Mouse (Mus musculus) hindbrain, embryonic 13.5 days (tissue): ENCODE data around the gene Fbxo44. TPM values are rescaled to one million over a fixed set of nuclear protein-coding genes. Genes with fewer than 3 reads are reported as not detected.

ENCODE experiments used
- ATAC-seq: fragments of 200-750 bp; cut with Nextera tagmentation; 2 replicates; pipeline ENCODE4 v1.8.0; 2017; ENCODE audit warnings: moderate TSS enrichment; ENCODE audit not compliant: low FRiP score
- H3K27ac ChIP-seq: fragments of 300-500 bp; sonication (generic); 2 replicates; pipeline ENCODE4 v1.5.1; 2015; ENCODE audit warnings: inconsistent platforms, mild to moderate bottlenecking, moderate library complexity
- H3K27me3 ChIP-seq: fragments of 300-500 bp; sonication (generic); 2 replicates; pipeline ENCODE4 v1.6.1; 2015; ENCODE audit warnings: mild to moderate bottlenecking, inconsistent platforms
- H3K36me3 ChIP-seq: fragments of 300-500 bp; sonication (generic); 2 replicates; pipeline ENCODE4 v1.6.1; 2015; ENCODE audit warnings: mild to moderate bottlenecking, inconsistent platforms
- H3K4me1 ChIP-seq: fragments of 300-500 bp; sonication (generic); replicated peaks from 2 replicates; pipeline ENCODE4 v1.6.1; 2015; ENCODE audit warnings: inconsistent platforms
- H3K4me2 ChIP-seq: fragments of 300-500 bp; sonication (generic); 2 replicates; pipeline ENCODE4 v1.6.1; 2015; ENCODE audit warnings: inconsistent platforms, mild to moderate bottlenecking, moderate library complexity
- H3K4me3 ChIP-seq: fragments of 300-500 bp; sonication (generic); 2 replicates; pipeline ENCODE4 v1.5.1; 2015; ENCODE audit warnings: mild to moderate bottlenecking, inconsistent platforms
- H3K9ac ChIP-seq: fragments of 300-500 bp; sonication (generic); 2 replicates; pipeline ENCODE4 v1.6.1; 2015; ENCODE audit warnings: mild to moderate bottlenecking, inconsistent platforms
- H3K9me3 ChIP-seq: fragments of 300-500 bp; sonication (generic); 2 replicates; pipeline ENCODE4 v1.6.1; 2016; ENCODE audit warnings: inconsistent platforms
- WGBS: fragments of 180-500 bp; shearing (Covaris S2); methylation state at CpG from one replicate; pipeline ENCODE4 v1.1.7; 2015; 5-methylcytosine and 5-hydroxymethylcytosine counted together
- polyA plus RNA-seq: library from polyadenylated mRNA; unstranded; fragments of >200 nt; fragmentation: Nextera tagmentation; extraction: Ambion mirVana; gene quantifications from 2 replicates; pipeline ENCODE4 v1.2.1, GENCODE M21; 2015

The Fbxo44 gene
- polyA plus RNA-seq, 1 experiment from 2014 or later = 91.2 TPM

DNA sequence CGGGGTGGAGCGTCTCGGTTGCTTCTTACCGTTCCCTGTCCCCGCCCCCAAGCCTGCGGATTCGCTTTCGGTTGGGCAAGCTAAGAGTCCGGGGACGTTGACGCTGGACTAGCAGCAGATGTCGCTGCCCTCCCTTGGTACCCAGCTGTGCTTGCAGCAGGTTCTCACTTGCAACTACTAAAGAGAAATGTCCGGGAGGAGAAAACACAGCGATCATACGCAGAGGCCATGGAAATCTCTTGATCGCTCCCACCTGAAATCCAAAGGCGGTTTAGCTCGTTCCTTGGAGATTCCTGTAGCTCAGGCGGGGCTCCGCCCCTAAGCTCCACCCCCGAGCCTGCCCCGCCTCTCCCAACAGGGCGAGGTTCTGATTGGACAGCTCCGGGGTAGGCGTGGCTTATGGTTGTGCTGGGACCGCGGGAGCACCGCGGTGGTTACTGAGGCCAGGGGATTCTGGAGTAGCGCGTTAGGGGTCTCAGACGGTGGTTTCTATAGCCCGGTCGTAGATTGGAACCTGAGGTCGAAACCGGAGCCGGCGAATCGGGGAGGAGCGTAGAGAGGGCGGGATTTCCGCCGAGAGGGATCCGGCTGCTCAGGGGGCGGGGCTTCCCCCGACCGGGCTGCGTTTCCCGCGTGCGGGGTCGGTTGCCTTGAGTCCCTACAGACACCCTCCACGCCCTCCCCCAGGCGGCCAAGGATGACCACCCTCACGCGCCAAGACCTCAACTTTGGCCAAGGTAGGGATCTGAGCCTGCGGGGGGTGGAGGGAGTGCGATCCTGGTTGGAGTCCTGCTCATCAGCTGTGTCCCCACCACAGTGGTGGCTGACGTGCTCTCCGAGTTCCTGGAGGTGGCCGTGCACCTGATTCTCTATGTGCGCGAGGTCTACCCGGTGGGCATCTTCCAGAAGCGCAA, 19.9 kb downstream of the Fbxo44 start:
- Histone ChIP-seq H3K27ac (peak overlapping the region; percentile 92), H3K4me3 (peak overlapping the region; percentile 63), H3K9ac (peak overlapping the region; percentile 80), H3K36me3 (peaks cover 23% of the 10 kb centered on the region), H3K9me3 (no peaks in the 10 kb centered on the region), H3K4me1 (peaks cover 36% of the 10 kb centered on the region), H3K4me2 (peak overlapping the region; percentile 82), H3K27me3 (no peaks in the 10 kb centered on the region)
- ATAC-seq = peak; percentile 94
- WGBS = under 1% methylated on average over 65 of the region's 65 CpGs

DNA sequence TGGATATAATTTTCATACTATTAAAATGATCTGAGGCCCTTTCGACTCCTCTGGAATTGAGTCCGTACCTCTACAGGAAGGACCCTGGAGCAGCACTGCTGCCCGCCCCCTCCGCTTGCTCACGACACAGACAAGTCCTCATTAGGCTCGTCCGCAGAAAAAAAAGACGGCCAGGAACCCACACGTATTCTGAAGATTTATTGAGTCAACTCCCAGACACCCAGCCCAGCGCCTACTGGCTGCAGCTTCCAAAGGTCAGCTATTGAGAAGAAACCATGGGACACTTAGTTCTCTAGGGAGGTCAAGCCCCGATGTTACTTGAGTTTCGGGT, 20.6 kb downstream of the Fbxo44 start:
- peak; percentile 17 for ATAC-seq
- Histone ChIP-seq H3K27me3 (no peaks in the 10 kb centered on the region), H3K9ac (peak overlapping the region; percentile 80), H3K4me1 (peaks cover 41% of the 10 kb centered on the region), H3K4me2 (peak overlapping the region; percentile 82), H3K36me3 (peaks cover 17% of the 10 kb centered on the region), H3K27ac (peak overlapping the region; percentile 92), H3K9me3 (no peaks in the 10 kb centered on the region), H3K4me3 (peak overlapping the region; percentile 63)
- under 1% methylated on average over 12 of the region's 12 CpGs for WGBS

DNA sequence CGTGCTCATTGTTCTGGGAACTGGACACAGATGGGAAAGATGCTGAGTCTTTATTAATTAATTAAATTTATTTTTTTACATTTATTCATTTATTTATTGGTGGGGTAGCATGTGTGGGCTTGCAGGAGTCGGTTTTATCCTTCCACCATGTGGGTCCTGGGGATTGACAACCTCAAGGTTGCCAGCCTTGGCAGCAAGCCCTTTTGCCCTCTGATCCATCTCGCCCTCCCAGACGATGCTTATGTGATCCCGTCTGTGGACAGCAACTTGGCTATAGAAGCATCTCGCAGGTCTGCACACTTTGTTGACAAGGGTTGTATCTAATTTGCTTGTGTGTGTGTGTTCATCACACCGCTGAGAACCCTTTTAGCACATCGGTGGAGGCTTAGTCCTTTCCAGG, 22.8 kb downstream of the Fbxo44 start:
- Histone ChIP-seq H3K27me3 (no peaks in the 10 kb centered on the region), H3K27ac (no peak overlapping the region), H3K9me3 (no peaks in the 10 kb centered on the region), H3K4me1 (peaks cover 49% of the 10 kb centered on the region), H3K4me2 (no peak overlapping the region), H3K36me3 (no peaks in the 10 kb centered on the region), H3K4me3 (no peak overlapping the region), H3K9ac (no peak overlapping the region)
- 65% methylated on average over 8 of the region's 8 CpGs for WGBS
- no peak for ATAC-seq

DNA sequence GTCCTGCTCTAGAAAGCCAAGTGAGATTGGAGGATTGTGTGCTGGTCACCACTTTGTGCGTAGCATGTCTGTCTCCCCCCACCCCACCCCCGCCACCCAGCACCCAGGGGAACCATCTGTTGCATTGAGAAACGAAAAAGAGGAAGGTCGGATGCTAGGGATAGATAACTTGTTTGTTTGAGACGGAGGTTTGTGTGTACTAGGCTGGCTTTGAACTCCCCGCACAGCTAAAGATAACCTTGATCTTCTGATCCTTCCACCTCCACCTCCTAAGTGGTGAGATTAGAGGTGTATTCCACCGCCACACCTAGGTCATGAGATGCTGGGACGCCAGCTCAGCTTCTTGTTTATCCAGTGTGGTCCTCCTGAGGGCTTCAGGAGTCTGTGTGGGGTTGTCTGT, 25.3 kb downstream of the Fbxo44 start:
- no peak overlapping the region for H3K4me3 ChIP-seq
- WGBS = 82% methylated on average over 8 of the region's 8 CpGs
- ATAC-seq = no peak

DNA sequence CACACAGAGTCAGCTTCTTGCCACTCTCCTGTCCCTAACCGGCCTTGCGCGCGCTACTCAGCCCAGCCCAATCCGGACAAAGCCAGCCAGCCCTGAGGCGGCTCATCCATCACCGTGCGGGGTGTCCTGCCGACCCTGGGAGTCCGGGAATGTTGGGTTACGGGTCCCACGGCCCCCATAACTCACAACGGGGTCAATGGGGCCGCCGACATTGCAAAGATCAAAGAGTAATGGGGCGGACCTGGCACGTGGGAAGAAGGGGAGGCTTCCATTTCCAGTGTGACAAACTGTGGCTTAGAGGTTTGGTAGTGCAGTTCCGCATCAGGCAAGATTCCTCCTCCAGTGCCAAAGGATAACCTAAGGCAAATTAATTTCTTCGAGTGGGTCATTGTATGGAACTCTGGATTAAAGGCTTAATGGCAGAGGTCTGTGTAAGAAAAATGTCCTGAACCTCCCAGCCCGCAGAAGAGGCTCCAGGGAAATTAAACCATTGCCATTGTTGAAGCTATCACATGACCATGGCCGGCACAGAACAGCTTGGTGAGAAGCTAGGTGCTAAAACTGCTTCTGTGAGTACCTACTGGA, 28.7 kb downstream of the Fbxo44 start:
- peak overlapping the region; percentile 99 for H3K9ac ChIP-seq
- peaks cover 64% of the 10 kb centered on the region for H3K4me1 ChIP-seq
- 0% methylated on average over 21 of the region's 21 CpGs for WGBS
- 0 out of 2 replicates have a peak, but pooled peaks cover 6% of the 10 kb centered on the region for H3K27me3 ChIP-seq
- peak overlapping the region; percentile 85 for H3K4me3 ChIP-seq
- H3K27ac ChIP-seq = peak overlapping the region; percentile 99
- H3K36me3 ChIP-seq = peaks cover 5% of the 10 kb centered on the region; the same call in 1 of the 2 replicates
- H3K4me2 ChIP-seq = peak overlapping the region; percentile 71
- peak; percentile 70 for ATAC-seq
- H3K9me3 ChIP-seq = no peaks in the 10 kb centered on the region

More for the DNA sequence above, 25.3 kb downstream of the Fbxo44 start:
- H3K9me3 ChIP-seq = no peaks in the 10 kb centered on the region
- H3K27ac ChIP-seq = no peak overlapping the region
- H3K36me3 ChIP-seq = no peaks in the 10 kb centered on the region
- 0 out of 2 replicates have a peak, but pooled peaks cover 6% of the 10 kb centered on the region for H3K27me3 ChIP-seq
- no peak overlapping the region for H3K9ac ChIP-seq
- H3K4me2 ChIP-seq = no peak overlapping the region
- H3K4me1 ChIP-seq = peaks cover 59% of the 10 kb centered on the region

DNA sequence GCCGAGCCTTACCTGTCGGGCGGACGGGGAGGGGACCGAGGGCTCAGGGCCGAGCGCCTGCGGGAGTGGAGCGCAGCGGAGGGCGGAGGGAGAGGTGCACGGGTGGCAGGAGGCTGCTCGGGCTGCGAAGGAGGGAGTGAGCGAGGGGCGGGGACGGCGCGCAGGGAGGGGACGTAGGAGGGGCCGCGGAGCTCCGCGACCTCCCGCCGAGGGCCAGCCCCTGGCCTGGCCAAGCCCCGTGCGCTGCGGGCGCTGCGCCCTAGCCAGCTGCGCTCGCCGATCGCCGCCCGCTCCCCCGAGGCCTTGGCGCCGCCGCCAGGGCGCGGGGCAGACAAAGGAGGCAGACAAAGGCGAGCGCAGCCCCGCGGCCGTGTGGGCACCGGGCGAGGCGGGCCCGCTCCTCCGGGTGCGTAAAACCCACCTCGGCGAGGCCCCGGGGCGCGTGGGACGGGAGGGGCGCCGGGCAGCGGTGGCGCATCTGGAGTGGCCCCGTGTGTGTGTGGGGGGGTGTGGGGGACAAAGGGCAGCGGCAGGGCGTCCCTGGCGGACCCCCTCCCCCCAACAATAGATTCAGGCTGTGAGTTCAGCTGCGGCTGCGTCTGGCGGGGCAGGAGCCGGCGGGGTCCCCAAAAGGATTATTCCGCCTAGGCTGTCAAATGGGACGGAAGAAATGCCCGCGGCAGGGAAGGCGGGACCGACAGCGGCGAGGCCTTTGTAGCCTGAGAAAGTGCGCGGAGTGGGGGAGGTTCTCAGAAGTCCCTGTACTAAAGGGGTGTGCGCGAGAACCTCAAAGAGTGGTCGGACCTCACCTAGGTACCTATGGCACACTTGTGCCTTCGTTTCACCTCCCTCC, 29.5 kb downstream of the Fbxo44 start, which contains the start of gene Draxin:
Gene Draxin, minus strand, starts transcription at position 138 of the 853 bp plus-strand sequence.
- no peaks in the 10 kb centered on the region for H3K9me3 ChIP-seq
- peak within 1 kb of the TSS; percentile 99 for H3K27ac ChIP-seq
- H3K4me3 ChIP-seq = peak within 1 kb of the TSS; percentile 85
- H3K4me2 ChIP-seq = peak within 1 kb of the TSS; percentile 71
- H3K4me1 ChIP-seq = peaks cover 72% of the 10 kb centered on the region
- 0 out of 2 replicates have a peak, but pooled peaks cover 6% of the 10 kb centered on the region for H3K27me3 ChIP-seq
- H3K9ac ChIP-seq = peak within 1 kb of the TSS; percentile 99
- peak; percentile 70 for ATAC-seq
- H3K36me3 ChIP-seq = peaks cover 5% of the 10 kb centered on the region; the same call in 1 of the 2 replicates
- WGBS = under 1% methylated on average over 79 of the region's 87 CpGs

DNA sequence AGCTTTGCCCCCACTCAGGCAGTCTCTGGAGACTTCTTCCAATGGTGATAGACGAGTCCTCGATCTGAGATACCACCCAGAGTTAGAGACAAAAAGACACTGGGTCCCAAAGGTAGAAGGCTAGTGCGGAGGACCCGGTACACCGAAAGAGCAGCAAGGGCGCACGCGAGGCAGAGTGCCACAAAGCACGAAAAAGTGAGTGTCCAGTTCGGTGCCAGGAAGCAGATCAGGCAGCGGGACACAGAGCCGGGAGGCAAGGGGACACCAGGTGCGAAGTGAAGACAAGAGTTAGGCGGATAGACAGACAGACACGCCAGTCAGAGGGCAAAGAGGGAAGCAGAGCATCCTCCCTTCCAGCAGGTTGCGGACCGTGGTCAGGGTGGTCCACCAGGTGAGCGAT, 30.1 kb downstream of the Fbxo44 start, which contains the start of gene Mad2l2:
Gene Mad2l2, plus strand, starts transcription at position 252 of the 400 bp plus-strand sequence.
- H3K4me2 ChIP-seq = peak within 1 kb of the TSS; percentile 71
- peak within 1 kb of the TSS; percentile 99 for H3K27ac ChIP-seq
- 0 out of 2 replicates have a peak, but pooled peaks cover 6% of the 10 kb centered on the region for H3K27me3 ChIP-seq
- H3K4me3 ChIP-seq = peak within 1 kb of the TSS; percentile 85
- H3K9ac ChIP-seq = peak within 1 kb of the TSS; percentile 99
- WGBS = 1% methylated on average over 18 of the region's 18 CpGs
- peaks cover 77% of the 10 kb centered on the region for H3K4me1 ChIP-seq
- peak; percentile 6; the same call in 1 of the 2 replicates for ATAC-seq
- no peaks in the 10 kb centered on the region for H3K9me3 ChIP-seq
- H3K36me3 ChIP-seq = peaks cover 5% of the 10 kb centered on the region; the same call in 1 of the 2 replicates

DNA sequence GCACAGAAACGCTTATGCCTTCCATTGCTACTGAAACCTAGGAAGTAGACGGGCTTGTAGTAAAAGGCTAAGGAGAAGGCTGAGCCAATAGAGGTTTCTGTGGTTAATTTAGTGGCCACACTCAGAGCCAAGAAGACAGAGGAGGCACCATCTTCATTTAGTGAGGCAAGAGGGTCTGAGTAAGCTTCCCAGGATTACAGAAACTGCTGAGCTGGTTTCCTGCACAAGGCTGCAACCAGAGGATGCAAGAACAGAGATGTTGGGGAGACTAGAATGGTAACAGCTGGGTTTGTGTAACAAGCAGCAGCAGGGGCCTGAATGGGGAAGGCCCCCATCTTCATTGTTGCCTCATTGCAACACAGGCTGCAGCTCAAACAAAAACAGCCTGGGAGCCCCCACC, 31.6 kb downstream of the Fbxo44 start:
- Histone ChIP-seq H3K4me1 (peaks cover 85% of the 10 kb centered on the region), H3K27me3 (0 out of 2 replicates have a peak, but pooled peaks cover 6% of the 10 kb centered on the region), H3K9me3 (no peaks in the 10 kb centered on the region), H3K36me3 (peaks cover 5% of the 10 kb centered on the region; the same call in 1 of the 2 replicates), H3K4me2 (peak overlapping the region; percentile 71), H3K27ac (peak overlapping the region; percentile 99), H3K9ac (peak overlapping the region; percentile 99), H3K4me3 (peak overlapping the region; percentile 85)
- no peak for ATAC-seq
- 65% methylated on average over 2 of the region's 2 CpGs for WGBS

DNA sequence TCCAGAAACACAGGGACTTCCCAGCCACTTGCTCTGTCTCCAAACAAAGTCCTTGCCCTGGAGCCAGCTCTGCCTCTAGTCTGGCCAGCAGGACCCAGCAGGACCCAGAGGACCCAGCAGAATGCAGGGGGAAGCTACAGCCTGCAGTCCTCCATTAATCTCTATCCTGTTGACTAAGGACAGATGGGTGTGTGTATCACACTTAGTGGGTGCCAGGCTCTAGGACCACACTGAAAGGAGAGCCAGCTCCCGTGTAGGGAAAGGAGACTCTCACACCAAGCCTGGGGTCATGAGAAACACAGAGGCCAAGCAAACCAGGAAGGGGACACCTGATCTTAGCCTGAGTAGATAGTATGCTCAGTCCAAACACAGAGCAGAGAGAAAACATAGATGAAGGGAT, 32.0 kb downstream of the Fbxo44 start:
- ATAC-seq = no peak
- peaks cover 5% of the 10 kb centered on the region; the same call in 1 of the 2 replicates for H3K36me3 ChIP-seq
- H3K4me3 ChIP-seq = peak overlapping the region; percentile 85
- H3K9me3 ChIP-seq = no peaks in the 10 kb centered on the region
- peak overlapping the region; percentile 99 for H3K9ac ChIP-seq
- 50% methylated on average over 1 of the region's 1 CpGs for WGBS
- H3K4me1 ChIP-seq = peaks cover 90% of the 10 kb centered on the region
- 0 out of 2 replicates have a peak, but pooled peaks cover 6% of the 10 kb centered on the region for H3K27me3 ChIP-seq
- peak overlapping the region; percentile 99 for H3K27ac ChIP-seq
- H3K4me2 ChIP-seq = peak overlapping the region; percentile 71

DNA sequence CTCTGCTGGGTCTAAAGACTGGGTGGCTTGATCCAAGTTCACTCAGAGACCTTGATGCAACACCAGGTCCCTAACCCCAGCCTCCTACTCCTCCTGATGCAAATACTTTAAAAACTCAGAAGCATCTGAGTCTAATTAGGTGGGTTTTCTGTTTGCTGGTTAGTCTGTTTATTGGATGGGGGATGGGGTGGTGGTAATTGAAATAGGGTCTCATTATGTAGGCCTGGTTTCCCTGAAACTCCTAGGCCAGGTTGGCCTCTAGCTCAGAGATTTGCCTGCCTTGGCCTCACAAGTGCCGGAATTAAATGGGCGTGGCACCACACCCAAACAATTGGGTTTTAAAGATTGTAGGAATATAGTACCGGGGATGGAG, 37.6 kb downstream of the Fbxo44 start:
- Histone ChIP-seq H3K27me3 (no peaks in the 10 kb centered on the region), H3K27ac (peak overlapping the region; percentile 83), H3K4me2 (no peak overlapping the region), H3K9me3 (no peaks in the 10 kb centered on the region), H3K4me1 (peaks cover 82% of the 10 kb centered on the region), H3K36me3 (peaks cover 4% of the 10 kb centered on the region; the same call in 1 of the 2 replicates), H3K9ac (0 out of 2 replicates have a peak overlapping the region, but pooled peaks have one; percentile 19), H3K4me3 (no peak overlapping the region)
- ATAC-seq = no peak
- 67% methylated on average over 3 of the region's 3 CpGs for WGBS

DNA sequence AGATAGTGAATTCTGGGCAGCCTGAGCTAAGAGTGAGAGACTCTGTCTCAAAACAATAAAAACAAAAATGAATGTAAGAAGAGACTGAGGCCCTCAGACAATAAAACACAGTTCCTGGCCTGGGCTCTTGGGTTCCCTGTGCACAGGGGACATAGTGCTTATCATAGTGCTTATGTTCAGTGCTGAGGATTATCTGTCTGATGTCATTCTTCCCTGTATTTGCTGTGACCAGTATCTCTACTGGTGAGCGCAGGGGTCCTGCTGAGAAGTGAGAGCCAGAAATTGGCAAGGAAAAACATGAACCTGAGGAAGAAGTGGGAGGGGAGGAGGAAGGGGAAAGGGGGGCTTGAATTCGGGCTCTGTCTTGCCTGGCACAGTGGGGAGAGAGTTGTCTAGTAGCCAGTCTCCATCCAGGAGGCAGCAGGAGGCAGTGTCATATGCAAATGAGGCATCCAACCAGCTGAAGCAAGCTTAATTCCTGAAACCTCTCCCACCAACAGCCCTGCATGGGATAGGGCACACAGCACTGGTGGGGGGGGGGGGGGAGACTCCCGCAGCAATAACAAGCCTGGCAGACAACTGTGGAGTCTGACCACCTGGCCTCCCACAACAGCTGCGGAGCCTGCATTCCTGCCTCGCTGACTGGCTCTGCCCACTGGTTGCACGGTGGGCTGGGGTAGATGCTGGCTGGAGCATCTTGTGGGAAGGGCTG, 38.1 kb downstream of the Fbxo44 start:
- WGBS = 9% methylated on average over 6 of the region's 6 CpGs
- H3K4me3 ChIP-seq = no peak overlapping the region
- ATAC-seq = peak; percentile 76
- H3K36me3 ChIP-seq = peaks cover 3% of the 10 kb centered on the region
- H3K9me3 ChIP-seq = 0 out of 2 replicates have a peak, but pooled peaks cover 3% of the 10 kb centered on the region
- H3K27me3 ChIP-seq = no peaks in the 10 kb centered on the region
- H3K4me2 ChIP-seq = no peak overlapping the region
- H3K27ac ChIP-seq = peak overlapping the region; percentile 83
- H3K4me1 ChIP-seq = peaks cover 77% of the 10 kb centered on the region
- H3K9ac ChIP-seq = 0 out of 2 replicates have a peak overlapping the region, but pooled peaks have one; percentile 19
